Mouse (Mus musculus) limb, embryonic 11.5 days (tissue): ENCODE results near the gene Srf. TPM values are rescaled to one million over a fixed set of nuclear protein-coding genes. Genes with fewer than 3 reads are reported as not detected.

Source experiments
- ATAC-seq: fragments of 200-750 bp; cut with Nextera tagmentation; 2 replicates; pipeline ENCODE4 v1.8.0; 2017; ENCODE audit warnings: low read depth; ENCODE audit not compliant: insufficient number of reproducible peaks, low FRiP score, low TSS enrichment
- DNase-seq: peaks from one replicate; pipeline ENCODE4 v3.0.0-alpha.2; 2015; ENCODE audit warnings: low spot score
- H3K27ac ChIP-seq: fragments of 300-500 bp; sonication (generic); replicated peaks from 2 replicates; pipeline ENCODE4 v1.5.1; 2014; ENCODE audit warnings: low read depth, mild to moderate bottlenecking, low read length
- H3K27me3 ChIP-seq: fragments of 300-500 bp; sonication (generic); 2 replicates; pipeline ENCODE4 v1.6.1; 2014; ENCODE audit warnings: mild to moderate bottlenecking, low read length, mixed read lengths; ENCODE audit not compliant: control insufficient read depth, insufficient read depth
- H3K36me3 ChIP-seq: fragments of 300-500 bp; sonication (generic); 2 replicates; pipeline ENCODE4 v1.6.1; 2014; ENCODE audit warnings: mild to moderate bottlenecking, low read length, moderate library complexity, mixed read lengths; ENCODE audit not compliant: control insufficient read depth, insufficient read depth
- H3K4me1 ChIP-seq: fragments of 300-500 bp; sonication (generic); 2 replicates; pipeline ENCODE4 v1.6.1; 2014; ENCODE audit warnings: low read length, mixed read lengths; ENCODE audit not compliant: control insufficient read depth, insufficient read depth
- H3K4me2 ChIP-seq: fragments of 300-500 bp; sonication (generic); 2 replicates; pipeline ENCODE4 v1.6.1; 2014; ENCODE audit warnings: low read depth, mild to moderate bottlenecking, moderate library complexity; ENCODE audit not compliant: severe bottlenecking
- H3K4me3 ChIP-seq: fragments of 300-500 bp; sonication (generic); 2 replicates; pipeline ENCODE4 v1.5.1; 2014; ENCODE audit warnings: low read depth, low read length
- H3K9ac ChIP-seq: fragments of 300-500 bp; sonication (generic); 2 replicates; pipeline ENCODE4 v1.6.1; 2014; ENCODE audit warnings: mild to moderate bottlenecking, low read length
- H3K9me3 ChIP-seq: fragments of 300-500 bp; sonication (generic); 2 replicates; pipeline ENCODE4 v1.6.1; 2016; ENCODE audit warnings: low read length; ENCODE audit not compliant: control insufficient read depth
- WGBS: fragments of 180-500 bp; shearing (Covaris S2); extraction: QIAGEN DNeasy Blood & Tissue Kit; methylation state at CpG from one replicate; pipeline ENCODE4 v1.1.7; 2014; 5-methylcytosine and 5-hydroxymethylcytosine counted together
- polyA plus RNA-seq: library from polyadenylated mRNA; unstranded; fragments of >200 nt; fragmentation: Nextera tagmentation; extraction: Ambion mirVana; gene quantifications from 2 replicates; pipeline ENCODE4 v1.2.1, GENCODE M21; 2014

Gene Srf
- polyA plus RNA-seq, 1 experiment from 2014 or later, result 8.3 TPM

DNA sequence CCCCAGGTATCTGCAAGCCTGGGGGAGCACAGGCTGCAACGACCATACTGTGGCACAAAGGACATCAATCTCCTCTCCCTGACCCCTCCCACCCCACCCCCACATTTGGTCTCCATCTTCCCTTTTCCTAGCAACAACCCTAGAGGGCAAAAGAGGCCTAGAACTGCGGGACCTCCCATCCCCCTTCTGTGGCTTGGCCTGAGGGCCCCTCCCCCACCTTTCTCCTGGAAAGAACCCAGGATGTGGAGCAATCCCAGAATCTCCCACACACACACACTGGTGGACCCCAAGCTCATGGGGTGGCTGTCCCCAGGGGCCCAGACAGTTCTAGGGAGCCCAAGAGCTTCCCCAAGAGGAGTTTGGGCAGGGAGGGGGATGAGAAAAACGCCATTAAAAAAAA lies 8.1 kb downstream of the Srf start:
- no peaks in the 10 kb centered on the region for H3K9me3 ChIP-seq
- ATAC-seq (no peak), DNase-seq (no peak)
- no peak overlapping the region for H3K27ac ChIP-seq
- H3K36me3 ChIP-seq, result peaks cover 21% of the 10 kb centered on the region
- peaks cover 26% of the 10 kb centered on the region for H3K4me1 ChIP-seq
- H3K4me3 ChIP-seq, result no peak overlapping the region
- no peak overlapping the region for H3K9ac ChIP-seq
- WGBS, result 21% methylated on average over 3 of the region's 3 CpGs
- no peak overlapping the region for H3K4me2 ChIP-seq
- no peaks in the 10 kb centered on the region for H3K27me3 ChIP-seq

DNA sequence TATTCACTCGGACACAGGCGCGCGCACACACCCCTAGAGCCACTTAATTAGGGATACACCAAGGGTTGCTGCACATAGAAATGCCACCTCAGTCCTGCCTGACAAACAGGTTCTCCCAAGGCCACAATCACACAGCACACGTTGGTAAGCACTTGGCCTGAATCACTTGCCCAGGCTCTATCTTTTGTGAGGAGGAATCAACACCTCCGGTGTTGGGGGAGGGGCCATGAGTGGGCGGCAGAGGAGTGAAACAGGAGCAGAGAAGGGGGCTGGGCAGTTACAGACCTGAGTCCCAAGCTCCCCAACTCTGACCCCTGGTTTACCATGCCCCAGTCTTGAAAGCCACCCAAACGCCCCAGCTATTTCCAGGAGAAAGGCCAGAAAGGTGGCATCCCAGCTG lies 9.0 kb downstream of the Srf start:
- peak overlapping the region; percentile 53; the same call in 1 of the 2 replicates for H3K4me2 ChIP-seq
- no peak overlapping the region for H3K9ac ChIP-seq
- 8% methylated on average over 8 of the region's 8 CpGs for WGBS
- peak overlapping the region; percentile 46 for H3K4me3 ChIP-seq
- DNase-seq (no peak), ATAC-seq (no peak)
- H3K36me3 ChIP-seq, result peaks cover 20% of the 10 kb centered on the region
- no peaks in the 10 kb centered on the region for H3K9me3 ChIP-seq
- H3K4me1 ChIP-seq, result peaks cover 22% of the 10 kb centered on the region
- H3K27me3 ChIP-seq, result no peaks in the 10 kb centered on the region
- H3K27ac ChIP-seq, result no peak overlapping the region

DNA sequence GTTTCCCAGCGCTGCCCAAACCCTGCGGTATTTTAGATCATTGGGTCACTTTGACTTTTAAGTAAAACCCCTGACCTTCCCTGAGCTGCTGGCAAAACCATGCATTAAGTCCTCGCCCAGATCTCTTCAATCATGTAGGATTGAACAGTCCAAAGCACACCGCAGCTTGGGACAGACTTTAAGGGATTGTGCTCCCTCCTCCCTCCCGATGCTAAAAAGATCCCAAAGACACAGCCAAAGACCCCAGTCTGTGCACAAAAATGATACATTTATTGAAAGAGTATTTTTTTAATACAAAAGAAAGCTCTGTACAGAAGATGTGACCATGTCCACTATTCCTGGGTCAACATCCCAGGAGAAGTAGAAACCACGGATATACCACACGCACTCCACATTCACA lies 9.4 kb downstream of the Srf start:
- ATAC-seq (no peak), DNase-seq (no peak)
- H3K4me2 ChIP-seq, result peak overlapping the region; percentile 53
- no peaks in the 10 kb centered on the region for H3K27me3 ChIP-seq
- peaks cover 22% of the 10 kb centered on the region for H3K4me1 ChIP-seq
- H3K36me3 ChIP-seq, result peaks cover 17% of the 10 kb centered on the region
- WGBS, result 4% methylated on average over 7 of the region's 7 CpGs
- H3K4me3 ChIP-seq, result peak overlapping the region; percentile 46
- peak overlapping the region; percentile 32; the same call in 1 of the 2 replicates for H3K9ac ChIP-seq
- no peaks in the 10 kb centered on the region for H3K9me3 ChIP-seq
- no peak overlapping the region for H3K27ac ChIP-seq

DNA sequence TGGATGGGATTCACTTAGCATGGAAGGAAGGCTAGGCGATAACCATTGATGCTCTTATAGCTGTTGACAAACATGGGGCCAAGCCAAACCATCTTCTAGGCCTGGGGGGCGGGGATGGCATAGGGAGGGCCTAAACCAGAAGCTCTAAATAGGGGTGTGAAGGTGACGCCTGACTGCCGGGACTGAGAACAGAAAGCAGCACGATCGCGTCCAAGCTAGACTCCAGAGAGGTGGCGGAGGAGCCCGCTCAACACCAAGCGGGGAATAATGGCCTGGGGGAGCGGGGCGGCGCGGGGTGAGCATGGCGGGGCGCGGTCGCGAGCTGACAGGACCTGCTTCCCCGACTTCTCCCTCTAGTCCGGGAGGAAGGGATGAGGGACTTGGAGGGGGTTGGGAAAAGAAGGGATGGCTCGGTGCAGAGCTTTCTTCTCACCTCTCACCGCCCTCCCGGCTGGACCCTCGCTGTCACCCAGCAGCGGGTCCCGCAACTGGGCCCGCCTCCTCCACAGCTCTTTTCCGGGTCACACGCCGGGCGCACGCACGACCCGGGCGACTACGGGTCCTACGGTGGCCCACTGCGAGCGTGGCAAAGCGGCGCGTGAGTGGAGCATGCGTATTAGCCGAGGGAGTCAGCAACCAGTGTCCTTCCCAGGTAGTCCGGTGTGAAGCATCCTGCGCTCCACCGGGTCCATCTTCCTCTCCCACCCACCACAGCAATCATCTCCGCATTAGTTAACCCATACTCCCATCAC lies 10.0 kb downstream of the Srf start, which contains the start of gene Cul9:
Gene Cul9, minus strand, starts transcription at position 576 of the 752 bp plus-strand sequence.
- Histone ChIP-seq H3K4me2 (peak within 1 kb of the TSS; percentile 53), H3K36me3 (peaks cover 14% of the 10 kb centered on the region), H3K4me1 (peaks cover 22% of the 10 kb centered on the region), H3K9ac (peak within 1 kb of the TSS; percentile 32), H3K27ac (no peak within 1 kb of the TSS), H3K9me3 (no peaks in the 10 kb centered on the region), H3K4me3 (peak within 1 kb of the TSS; percentile 46), H3K27me3 (no peaks in the 10 kb centered on the region)
- ATAC-seq (no peak; the same call in 1 of the 2 replicates), DNase-seq (peak; percentile 73)
- WGBS, result 1% methylated on average over 47 of the region's 49 CpGs

DNA sequence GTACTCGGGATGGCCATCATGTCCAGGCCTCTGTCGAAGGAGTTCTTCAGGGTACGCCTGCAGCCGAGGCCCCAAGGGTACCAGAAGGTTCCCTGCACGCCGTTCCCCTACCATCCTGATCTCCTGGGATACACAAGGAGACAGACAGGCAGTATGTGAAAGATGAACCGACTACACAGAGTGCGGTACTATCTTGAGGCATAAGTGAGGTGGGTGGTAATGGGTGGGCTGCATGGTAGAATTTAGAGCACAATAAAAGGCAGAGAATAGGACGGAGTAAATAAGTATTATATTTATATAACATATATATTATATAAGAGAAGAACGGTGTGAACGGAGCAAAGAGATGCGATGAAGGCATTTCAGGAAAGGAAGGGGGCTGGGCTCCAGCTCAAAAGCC lies 12.3 kb downstream of the Srf start:
- H3K27me3 ChIP-seq, result no peaks in the 10 kb centered on the region
- H3K9ac ChIP-seq, result 0 out of 2 replicates have a peak overlapping the region, but pooled peaks have one; percentile 7
- H3K9me3 ChIP-seq, result no peaks in the 10 kb centered on the region
- ATAC-seq, result no peak
- no peak for DNase-seq
- no peak overlapping the region for H3K4me2 ChIP-seq
- H3K27ac ChIP-seq, result no peak overlapping the region
- H3K4me1 ChIP-seq, result peaks cover 20% of the 10 kb centered on the region
- 92% methylated on average over 12 of the region's 12 CpGs for WGBS
- H3K36me3 ChIP-seq, result peaks cover 4% of the 10 kb centered on the region
- no peak overlapping the region for H3K4me3 ChIP-seq

DNA sequence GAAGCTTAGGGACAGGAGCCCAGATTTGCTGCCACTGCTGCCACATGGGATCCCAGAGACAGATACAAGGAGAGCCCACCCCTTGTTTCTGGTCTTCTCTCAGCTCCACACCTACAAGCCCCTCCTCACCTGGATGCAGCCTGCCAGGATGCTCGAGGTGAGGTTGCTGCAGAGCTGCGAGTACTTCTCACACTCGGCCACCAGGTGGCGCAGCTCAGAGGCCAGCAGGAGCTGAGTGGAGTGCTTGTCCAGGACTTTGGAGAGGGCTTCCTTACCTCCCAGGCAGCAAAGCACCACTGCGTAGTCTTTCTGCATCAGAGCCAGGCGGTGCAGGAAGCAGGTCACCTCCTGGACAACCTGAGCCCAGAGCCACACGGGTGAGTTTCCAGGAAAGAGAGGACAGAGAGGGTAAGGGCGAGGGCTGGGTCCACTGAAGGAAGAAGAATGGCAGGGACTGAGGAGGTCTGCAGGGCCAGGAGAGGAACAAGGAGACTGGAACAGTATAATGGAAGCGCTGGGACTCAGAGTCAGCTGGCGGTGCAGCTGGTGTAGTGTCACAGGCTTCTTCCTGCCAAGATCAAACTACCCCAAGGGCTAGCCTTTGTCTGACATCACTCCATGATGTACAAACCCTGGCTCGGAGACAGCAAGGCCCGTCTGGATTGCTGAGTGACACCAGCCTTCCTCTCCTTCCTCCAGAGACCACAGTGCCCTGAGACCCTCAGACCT lies 30.2 kb downstream of the Srf start:
- Histone ChIP-seq H3K27ac (no peak overlapping the region), H3K4me1 (no peaks in the 10 kb centered on the region), H3K9ac (no peak overlapping the region), H3K36me3 (no peaks in the 10 kb centered on the region), H3K4me3 (0 out of 2 replicates have a peak overlapping the region, but pooled peaks have one; percentile 5), H3K4me2 (peak overlapping the region; percentile 3; the same call in 1 of the 2 replicates), H3K27me3 (peaks cover 6% of the 10 kb centered on the region; the same call in 1 of the 2 replicates), H3K9me3 (no peaks in the 10 kb centered on the region)
- ATAC-seq, result no peak; the same call in 1 of the 2 replicates
- 41% methylated on average over 12 of the region's 12 CpGs for WGBS
- DNase-seq, result peak; percentile 91

DNA sequence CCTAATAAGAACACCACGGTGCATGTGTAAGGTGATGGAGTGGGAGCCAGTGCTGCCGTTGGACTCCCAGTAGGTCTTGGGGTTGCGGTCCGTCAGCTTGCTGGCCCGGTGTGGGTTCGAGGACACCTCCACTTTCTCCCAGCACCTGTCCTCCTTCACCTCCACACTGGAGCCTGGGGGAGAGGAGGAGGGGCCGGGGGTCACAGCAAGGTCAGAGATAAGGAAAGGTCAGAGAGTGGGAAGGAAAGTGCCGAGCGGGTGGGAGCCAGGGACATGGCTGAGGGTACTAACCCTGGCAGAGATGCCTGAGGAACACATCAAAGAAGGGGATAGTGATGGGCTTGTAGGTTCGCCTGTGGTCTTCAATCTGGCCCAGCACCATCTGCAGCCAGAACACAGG lies 30.9 kb downstream of the Srf start:
- DNase-seq, result no peak
- no peaks in the 10 kb centered on the region for H3K4me1 ChIP-seq
- ATAC-seq, result no peak
- H3K4me3 ChIP-seq, result no peak overlapping the region
- 87% methylated on average over 10 of the region's 10 CpGs for WGBS
- H3K27ac ChIP-seq, result no peak overlapping the region
- peaks cover 6% of the 10 kb centered on the region; the same call in 1 of the 2 replicates for H3K27me3 ChIP-seq
- no peaks in the 10 kb centered on the region for H3K36me3 ChIP-seq
- no peaks in the 10 kb centered on the region for H3K9me3 ChIP-seq
- H3K9ac ChIP-seq, result no peak overlapping the region
- H3K4me2 ChIP-seq, result no peak overlapping the region

DNA sequence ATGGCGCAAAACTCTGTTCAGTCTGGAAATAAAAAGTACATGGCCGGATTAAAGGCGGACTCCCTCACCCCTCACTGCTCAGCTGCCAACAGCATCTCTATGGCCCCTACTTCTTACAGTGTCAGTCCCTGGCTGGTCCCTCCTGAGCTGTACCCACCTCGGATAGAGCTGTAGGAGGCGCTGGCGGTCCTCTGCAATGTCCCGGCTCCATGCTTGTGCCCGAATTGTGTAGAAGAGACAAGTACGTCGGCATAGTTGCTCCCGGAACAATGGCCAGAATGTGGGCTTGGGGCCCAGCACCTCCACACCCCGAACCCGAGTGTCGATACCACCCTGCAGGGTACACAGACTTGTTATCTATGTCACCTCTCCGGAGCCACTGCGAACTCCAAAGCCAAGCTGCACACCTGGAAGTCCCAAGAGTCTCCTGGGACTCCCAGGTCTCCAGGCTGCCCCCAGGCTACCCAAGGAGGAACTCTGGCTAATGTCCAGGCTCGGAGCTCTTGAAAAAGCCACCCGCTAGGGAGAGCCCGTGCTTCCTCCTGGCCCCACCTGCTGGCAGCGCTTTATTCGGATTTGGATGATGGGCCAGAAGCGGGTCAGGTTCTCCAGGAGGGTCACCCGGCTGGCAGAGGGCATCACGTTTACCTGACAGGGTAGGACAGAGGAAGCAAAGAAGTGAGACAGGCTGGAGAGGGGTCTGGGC lies 33.9 kb downstream of the Srf start:
- ATAC-seq, result no peak
- WGBS, result 37% methylated on average over 24 of the region's 24 CpGs

More for the DNA sequence above, 33.9 kb downstream of the Srf start:
- H3K9me3 ChIP-seq, result no peaks in the 10 kb centered on the region
- 0 out of 2 replicates have a peak, but pooled peaks cover 3% of the 10 kb centered on the region for H3K4me1 ChIP-seq
- DNase-seq, result peak; percentile 54
- no peaks in the 10 kb centered on the region for H3K36me3 ChIP-seq
- no peak overlapping the region for H3K4me3 ChIP-seq
- no peak overlapping the region for H3K4me2 ChIP-seq
- no peak overlapping the region for H3K27ac ChIP-seq
- peaks cover 8% of the 10 kb centered on the region; the same call in 1 of the 2 replicates for H3K27me3 ChIP-seq
- H3K9ac ChIP-seq, result no peak overlapping the region
